Mouse (Mus musculus) olfactory bulb, adult 2 months (tissue): ENCODE measurements around the gene Slc6a20a. TPM values are rescaled to one million over a fixed set of nuclear protein-coding genes. Genes with fewer than 3 reads are reported as not detected.

Experiments used
- H3K27ac ChIP-seq: fragments of 200-500 bp; 2 replicates; pipeline ENCODE4 v1.5.1; 2012; ENCODE audit warnings: low read depth, low read length; ENCODE audit not compliant: insufficient read depth
- H3K4me1 ChIP-seq: fragments of 200-500 bp; 2 replicates; pipeline ENCODE4 v1.6.1; 2012; ENCODE audit warnings: low read length; ENCODE audit not compliant: control insufficient read depth, insufficient read depth
- H3K4me3 ChIP-seq: fragments of 200-500 bp; 2 replicates; pipeline ENCODE4 v1.5.1; 2012; ENCODE audit warnings: mild to moderate bottlenecking, low read depth, low read length, moderate library complexity; ENCODE audit not compliant: insufficient read depth
- CTCF ChIP-seq: fragments of 200-500 bp; IDR thresholded peaks from 2 replicates; pipeline ENCODE4 v1.5.1; 2012; ENCODE audit warnings: low read depth, mild to moderate bottlenecking, low read length, moderate library complexity; ENCODE audit not compliant: insufficient read depth
- POLR2A ChIP-seq: fragments of 200-500 bp; IDR thresholded peaks from 2 replicates; pipeline ENCODE4 v1.6.1; 2012; ENCODE audit warnings: mild to moderate bottlenecking, low read depth, low read length, moderate library complexity; ENCODE audit not compliant: insufficient read depth
- WGBS: fragments of 180-500 bp; shearing (Covaris S2); methylation state at CpG from one replicate; pipeline ENCODE4 v1.1.7; 2018; 5-methylcytosine and 5-hydroxymethylcytosine counted together
- polyA plus RNA-seq: library from polyadenylated mRNA; stranded (reverse); fragments of >200 nt; gene quantifications from 2 replicates; pipeline ENCODE4 v1.2.4, GENCODE M21; 2012; ENCODE audit warnings: low replicate concordance; ENCODE audit not compliant: missing spikeins, insufficient read depth, insufficient read length

The Slc6a20a gene
- not detected in 2 replicates for polyA plus RNA-seq

DNA sequence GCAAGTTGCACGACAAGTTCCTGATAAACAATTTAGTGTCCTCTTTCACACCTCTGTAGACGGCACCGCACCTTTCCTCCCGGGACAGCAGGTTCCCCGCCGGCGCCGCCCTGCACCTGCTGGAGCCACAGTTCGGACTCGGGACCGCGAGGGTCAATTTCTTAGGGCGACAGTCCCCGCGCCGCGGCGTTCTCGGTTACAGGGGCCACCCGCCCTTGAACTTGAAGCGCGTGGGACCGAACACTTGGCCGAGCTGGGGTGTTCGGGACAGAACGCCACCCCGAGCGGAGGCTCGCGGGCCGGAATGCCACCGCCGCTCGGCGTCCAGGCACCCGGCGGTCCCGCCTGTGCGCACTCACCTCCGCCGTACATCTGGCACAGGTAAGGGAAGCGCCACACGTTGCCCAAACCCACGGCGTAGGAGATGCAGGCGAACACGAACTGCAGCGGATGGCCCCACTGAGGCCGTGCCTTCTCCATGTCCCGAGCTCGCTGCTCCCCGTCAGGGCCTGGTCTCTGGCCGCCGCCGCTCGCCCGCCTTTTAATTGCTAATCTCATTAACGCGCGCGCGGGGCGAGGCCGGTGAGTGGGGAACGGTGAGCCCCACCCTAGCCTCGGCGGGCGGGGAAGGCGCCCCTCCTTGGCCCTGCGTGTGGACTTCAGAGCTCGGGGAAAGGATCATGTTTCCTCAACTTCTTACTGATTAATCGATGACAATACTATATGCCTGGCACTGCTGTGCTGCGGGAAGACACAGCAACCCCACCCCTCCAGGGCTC, at the start of gene Slc6a20a, which contains the start of gene Ccr9:
Gene Slc6a20a, minus strand, starts transcription at position 559 of the 779 bp plus-strand sequence.
Gene Ccr9, plus strand, starts transcription at position 113 of the 779 bp plus-strand sequence.
- H3K4me3 ChIP-seq, result peak within 1 kb of the TSS; percentile 37
- 1% methylated on average over 73 of the region's 73 CpGs for WGBS
- H3K4me1 ChIP-seq, result peaks cover 8% of the 10 kb centered on the region
- TF ChIP-seq CTCF, result no peak
- TF ChIP-seq POLR2A, result no peak
- H3K27ac ChIP-seq, result no peak within 1 kb of the TSS

DNA sequence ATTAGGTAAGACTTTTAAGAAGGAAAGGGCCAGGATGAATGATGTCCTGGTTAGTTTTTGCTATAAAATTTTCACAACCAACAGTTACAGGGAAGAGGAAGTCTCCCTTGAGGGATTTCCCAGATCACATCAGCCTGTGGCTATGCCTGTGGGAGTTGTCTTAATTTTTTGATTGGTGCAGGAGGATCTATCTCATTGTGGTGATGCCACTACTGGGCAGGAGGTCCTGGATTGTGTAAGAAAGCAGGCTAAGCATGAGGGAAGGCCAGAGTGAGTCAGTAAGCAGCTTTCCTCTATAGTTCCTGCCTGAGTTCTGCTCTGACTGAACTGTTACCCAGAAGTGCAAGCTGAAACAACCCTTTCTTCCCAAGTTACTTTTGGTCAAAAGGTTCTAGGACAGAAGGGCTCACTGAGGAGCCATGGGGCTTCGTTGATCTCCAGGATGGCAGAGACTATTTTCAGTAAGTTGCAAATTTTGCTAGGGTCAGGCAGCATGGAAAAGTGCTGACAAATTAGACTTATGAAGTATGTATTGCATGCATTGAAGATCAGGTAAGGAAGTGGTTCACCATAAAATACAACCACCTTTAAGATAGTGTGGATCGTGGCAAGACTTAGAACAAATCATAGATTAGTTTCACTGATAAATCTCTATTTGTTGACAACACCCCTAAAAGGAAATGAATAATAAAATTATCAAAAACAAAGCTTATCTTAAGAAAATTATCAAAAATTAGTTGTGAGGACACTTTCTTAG, 44.2 kb upstream of the Slc6a20a start:
- H3K27ac ChIP-seq, result no peak overlapping the region
- TF ChIP-seq POLR2A (no peak), CTCF (no peak)
- no peaks in the 10 kb centered on the region for H3K4me1 ChIP-seq
- WGBS, result 72% methylated on average over 2 of the region's 2 CpGs
- no peak overlapping the region for H3K4me3 ChIP-seq

DNA sequence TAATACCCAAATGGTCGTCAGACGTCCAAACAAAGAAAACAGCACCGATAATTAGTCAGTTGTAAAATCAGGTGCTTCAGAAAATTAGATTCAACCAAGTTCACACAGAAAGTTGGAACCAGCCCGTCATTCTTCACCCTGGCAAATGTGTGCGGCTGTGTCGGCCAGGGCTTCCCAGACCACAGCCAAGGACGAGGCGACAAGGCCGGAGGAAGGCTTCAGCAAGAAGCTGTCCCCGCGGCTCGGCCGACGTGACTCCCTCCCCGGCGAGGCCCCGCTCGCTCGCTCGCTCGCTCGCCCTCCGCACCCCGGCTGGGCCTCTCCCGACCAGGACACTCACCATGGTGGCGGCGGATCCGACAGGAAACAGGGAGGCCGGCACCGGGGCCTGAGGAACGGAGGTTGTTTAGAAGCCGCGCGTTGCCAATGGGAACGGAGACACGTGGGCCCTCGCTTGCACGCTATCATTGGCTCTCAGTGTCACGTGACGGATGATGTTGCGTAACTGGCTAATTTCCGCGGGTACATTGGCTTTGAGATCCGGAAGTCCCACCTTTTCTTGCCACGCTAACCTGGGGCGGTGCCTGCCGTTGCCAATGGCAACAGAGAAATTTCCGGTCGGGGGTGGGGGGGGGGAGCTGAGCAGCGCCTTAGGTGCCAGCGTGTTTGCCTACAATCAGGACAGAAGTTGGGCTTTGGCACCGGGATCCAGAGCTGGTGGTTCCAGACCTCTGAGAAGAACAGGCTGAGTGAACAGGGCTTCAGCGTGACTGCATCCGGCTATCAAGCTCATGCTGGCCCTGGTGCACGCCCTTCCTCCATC, 38.7 kb upstream of the Slc6a20a start, which contains the start of gene Lztfl1:
Gene Lztfl1, minus strand, starts transcription at position 512 of the 823 bp plus-strand sequence.
- WGBS, result 1% methylated on average over 55 of the region's 55 CpGs
- TF ChIP-seq POLR2A (peak; percentile 61), CTCF (no peak)
- 0 out of 2 replicates have a peak within 1 kb of the TSS, but pooled peaks have one; percentile 19 for H3K27ac ChIP-seq

DNA sequence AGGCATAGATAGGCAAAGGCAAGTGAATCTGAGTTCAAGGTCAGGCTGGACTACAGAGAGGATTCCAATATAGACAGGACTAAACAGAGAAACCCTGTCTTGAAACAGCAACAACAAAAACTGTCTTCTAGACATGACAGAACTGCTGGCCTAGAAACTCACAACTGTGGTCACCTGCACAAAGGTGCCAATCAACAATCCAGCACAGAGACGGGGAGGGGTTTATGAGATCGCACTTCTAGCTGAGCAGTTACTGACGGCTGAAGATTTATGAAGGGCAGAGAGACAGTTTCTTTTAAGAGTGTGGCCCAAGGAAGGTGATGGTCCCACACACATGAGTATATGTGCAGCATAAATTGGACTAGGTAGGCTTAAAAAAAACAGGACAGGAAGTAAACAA, 37.6 kb upstream of the Slc6a20a start:
- no peak overlapping the region for H3K4me3 ChIP-seq

More for the DNA sequence above, 38.7 kb upstream of the Slc6a20a start, which contains the start of gene Lztfl1:
- H3K4me3 ChIP-seq, result peak within 1 kb of the TSS; percentile 87
- H3K4me1 ChIP-seq, result 0 out of 2 replicates have a peak, but pooled peaks cover 2% of the 10 kb centered on the region

DNA sequence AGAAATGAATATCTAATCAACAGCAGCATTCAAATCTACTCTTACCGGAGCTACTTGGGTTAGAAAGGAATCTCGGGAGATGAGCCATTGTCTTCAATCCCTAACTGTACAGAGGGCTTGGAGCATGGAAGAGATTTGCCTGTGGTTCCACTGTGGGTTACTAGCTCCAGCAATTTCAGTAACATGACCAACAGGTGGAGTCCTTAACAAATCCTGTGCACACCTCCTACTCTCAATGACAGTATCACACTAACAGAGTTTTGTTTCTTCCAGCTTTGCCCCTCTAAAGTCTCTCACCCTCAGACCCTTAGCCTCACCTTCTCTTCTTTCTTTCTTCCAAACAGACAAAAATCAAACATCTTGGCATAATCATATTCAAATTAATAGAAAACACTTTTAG, 34.4 kb upstream of the Slc6a20a start:
- no peak overlapping the region for H3K27ac ChIP-seq
- 68% methylated on average over 2 of the region's 2 CpGs for WGBS
- 0 out of 2 replicates have a peak, but pooled peaks cover 2% of the 10 kb centered on the region for H3K4me1 ChIP-seq
- H3K4me3 ChIP-seq, result no peak overlapping the region
- no peak for TF ChIP-seq POLR2A
- no peak for TF ChIP-seq CTCF

More for the DNA sequence above, 37.6 kb upstream of the Slc6a20a start:
- 0 out of 2 replicates have a peak, but pooled peaks cover 2% of the 10 kb centered on the region for H3K4me1 ChIP-seq
- 71% methylated on average over 3 of the region's 3 CpGs for WGBS
- TF ChIP-seq POLR2A, result no peak
- TF ChIP-seq CTCF, result no peak
- H3K27ac ChIP-seq, result no peak overlapping the region

DNA sequence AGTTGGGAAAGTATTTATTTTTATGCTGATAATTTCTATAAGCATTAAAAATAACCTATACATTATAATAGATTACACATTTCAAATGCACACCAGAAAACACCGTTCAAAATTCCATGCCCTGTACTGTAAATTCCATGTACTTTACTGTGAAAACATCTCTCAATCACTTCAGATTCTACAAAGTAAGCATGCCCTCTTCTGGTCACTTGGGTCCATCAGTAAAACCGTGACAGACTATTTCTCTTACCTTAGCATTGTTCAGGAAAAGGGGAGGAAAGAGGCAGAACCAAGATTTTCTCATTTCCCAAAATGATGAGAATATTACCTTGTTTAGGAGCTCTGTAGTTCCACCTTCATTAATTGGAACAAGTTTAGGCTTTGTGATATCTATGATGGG, 30.5 kb upstream of the Slc6a20a start:
- Histone ChIP-seq H3K4me1 (no peaks in the 10 kb centered on the region), H3K27ac (no peak overlapping the region), H3K4me3 (no peak overlapping the region)
- 34% methylated on average over 2 of the region's 2 CpGs for WGBS
- TF ChIP-seq POLR2A, result no peak

DNA sequence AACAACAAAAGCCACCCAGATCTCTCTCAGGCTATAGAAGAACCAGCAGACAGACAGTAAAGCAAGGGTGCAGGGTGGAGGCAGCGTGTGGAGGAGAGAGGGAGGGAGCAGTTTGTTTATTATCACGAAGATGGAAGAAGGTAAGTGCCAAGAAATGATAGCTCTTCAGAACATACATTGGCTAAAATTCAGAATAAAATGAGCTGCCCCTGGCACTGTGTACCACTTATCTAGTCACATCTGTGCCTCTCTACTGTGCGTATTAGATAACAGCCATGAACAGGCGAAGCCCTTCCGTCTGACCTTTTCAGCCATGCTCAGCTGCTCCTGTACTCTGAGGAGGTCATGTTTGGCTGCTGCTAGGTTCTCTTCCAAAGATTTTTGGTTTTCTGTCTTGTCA, 23.1 kb upstream of the Slc6a20a start:
- 93% methylated on average over 5 of the region's 5 CpGs for WGBS
- no peak for TF ChIP-seq POLR2A
- no peak for TF ChIP-seq CTCF
- no peaks in the 10 kb centered on the region for H3K4me1 ChIP-seq

DNA sequence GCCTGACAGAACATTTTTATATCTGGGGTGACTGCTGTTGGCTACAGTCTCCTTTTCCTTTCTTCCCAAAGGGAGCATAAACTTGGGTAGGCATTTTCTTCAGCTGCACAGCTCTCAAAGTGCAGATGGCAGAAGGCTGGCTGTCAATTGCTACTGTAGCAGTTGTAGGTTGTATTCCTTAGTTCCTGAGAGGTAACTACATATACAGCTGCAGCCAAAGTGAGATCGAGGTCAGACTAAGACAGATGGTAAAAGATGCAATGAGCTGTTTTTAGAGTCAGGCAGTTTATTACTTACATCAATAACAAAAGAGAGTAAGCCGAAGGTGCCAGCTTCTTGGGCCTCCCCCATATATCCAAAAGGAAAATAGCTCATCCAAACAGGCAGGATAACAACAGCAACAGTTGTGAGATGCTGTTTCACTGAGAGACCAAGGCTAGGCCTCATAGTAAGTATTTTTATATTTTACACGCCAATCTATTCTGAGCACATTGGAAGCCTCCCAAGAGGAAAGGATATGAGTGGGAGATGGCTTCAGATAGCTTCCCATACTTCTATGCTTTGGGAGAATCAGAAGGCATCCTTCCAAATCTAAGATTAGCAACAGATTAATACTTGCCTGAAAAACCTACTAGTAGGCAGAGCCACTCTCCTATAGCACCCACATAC, 17.1 kb upstream of the Slc6a20a start:
- TF ChIP-seq POLR2A, result no peak
- TF ChIP-seq CTCF, result no peak
- 64% methylated on average over 3 of the region's 3 CpGs for WGBS

More for the DNA sequence above, 23.1 kb upstream of the Slc6a20a start:
- no peak overlapping the region for H3K27ac ChIP-seq
- H3K4me3 ChIP-seq, result no peak overlapping the region

More for the DNA sequence above, 17.1 kb upstream of the Slc6a20a start:
- Histone ChIP-seq H3K27ac (no peak overlapping the region), H3K4me3 (no peak overlapping the region), H3K4me1 (no peaks in the 10 kb centered on the region)
